Mouse (Mus musculus) megakaryocyte-erythroid progenitor cell, adult 5 weeks (primary cell): Measurements from ENCODE around the gene Kctd7. TPM values are rescaled to one million over a fixed set of nuclear protein-coding genes. Genes with fewer than 3 reads are reported as not detected.

Source experiments
- polyA plus RNA-seq: library from polyadenylated mRNA; stranded (reverse); fragments of >175 nt; gene quantifications from 2 replicates; pipeline ENCODE4 v1.2.3, GENCODE M21; 2012

Gene Kctd7
- polyA plus RNA-seq = 6.0 and 12.9 TPM in 2 replicates

GRCm38 (mm10) chr5:130144334-130145312 is at the start of gene Kctd7:
TSS of gene Kctd7 (plus strand) at chr5:130144861.

GRCm38 (mm10) chr5:130171423-130171954 is 26.8 kb downstream of the Kctd7 start, which contains the start of gene Rabgef1:
TSS of gene Rabgef1 (plus strand) at chr5:130171798.

Other genes with a start within 250 kb of the Kctd7 start
- 1.6 and 2.7 TPM in 2 replicates for gene Zbed5, start 249.1 kb upstream of the Kctd7 start, polyA plus RNA-seq
- gene Phkg1, start 246.3 kb upstream of the Kctd7 start, polyA plus RNA-seq = 0.03 and 0.34 TPM in 2 replicates
- 1.5 and 3.0 TPM in 2 replicates for gene Nupr1l, start 236.3 kb upstream of the Kctd7 start, polyA plus RNA-seq
- gene Vkorc1l1, start 202.9 kb upstream of the Kctd7 start, polyA plus RNA-seq = 8.4 and 8.6 TPM in 2 replicates
- 49.1 and 57.2 TPM in 2 replicates for gene Gusb, start 141.8 kb upstream of the Kctd7 start, polyA plus RNA-seq
- gene Asl, start 115.6 kb upstream of the Kctd7 start, polyA plus RNA-seq = 29.9 and 31.8 TPM in 2 replicates
- gene Crcp, start 115.6 kb upstream of the Kctd7 start, polyA plus RNA-seq = 9.2 and 12.2 TPM in 2 replicates
- 16.3 and 18.6 TPM in 2 replicates for gene Tpst1, start 71.5 kb upstream of the Kctd7 start, polyA plus RNA-seq
- 35.3 and 69.0 TPM in 2 replicates for gene Rabgef1, start 26.9 kb downstream of the Kctd7 start, polyA plus RNA-seq
- 50.6 and 50.8 TPM in 2 replicates for gene Tmem248, start 72.2 kb downstream of the Kctd7 start, polyA plus RNA-seq
- 28.9 and 29.7 TPM in 2 replicates for gene Sbds, start 110.7 kb downstream of the Kctd7 start, polyA plus RNA-seq
- gene Tyw1, start 110.8 kb downstream of the Kctd7 start, polyA plus RNA-seq = 7.7 and 9.6 TPM in 2 replicates
- gene Caln1, start 224.6 kb downstream of the Kctd7 start, polyA plus RNA-seq = not detected in 2 replicates
- gene A330070K13Rik, start 239.8 kb downstream of the Kctd7 start, polyA plus RNA-seq = not detected in 2 replicates